In the genomic region with DNA sequence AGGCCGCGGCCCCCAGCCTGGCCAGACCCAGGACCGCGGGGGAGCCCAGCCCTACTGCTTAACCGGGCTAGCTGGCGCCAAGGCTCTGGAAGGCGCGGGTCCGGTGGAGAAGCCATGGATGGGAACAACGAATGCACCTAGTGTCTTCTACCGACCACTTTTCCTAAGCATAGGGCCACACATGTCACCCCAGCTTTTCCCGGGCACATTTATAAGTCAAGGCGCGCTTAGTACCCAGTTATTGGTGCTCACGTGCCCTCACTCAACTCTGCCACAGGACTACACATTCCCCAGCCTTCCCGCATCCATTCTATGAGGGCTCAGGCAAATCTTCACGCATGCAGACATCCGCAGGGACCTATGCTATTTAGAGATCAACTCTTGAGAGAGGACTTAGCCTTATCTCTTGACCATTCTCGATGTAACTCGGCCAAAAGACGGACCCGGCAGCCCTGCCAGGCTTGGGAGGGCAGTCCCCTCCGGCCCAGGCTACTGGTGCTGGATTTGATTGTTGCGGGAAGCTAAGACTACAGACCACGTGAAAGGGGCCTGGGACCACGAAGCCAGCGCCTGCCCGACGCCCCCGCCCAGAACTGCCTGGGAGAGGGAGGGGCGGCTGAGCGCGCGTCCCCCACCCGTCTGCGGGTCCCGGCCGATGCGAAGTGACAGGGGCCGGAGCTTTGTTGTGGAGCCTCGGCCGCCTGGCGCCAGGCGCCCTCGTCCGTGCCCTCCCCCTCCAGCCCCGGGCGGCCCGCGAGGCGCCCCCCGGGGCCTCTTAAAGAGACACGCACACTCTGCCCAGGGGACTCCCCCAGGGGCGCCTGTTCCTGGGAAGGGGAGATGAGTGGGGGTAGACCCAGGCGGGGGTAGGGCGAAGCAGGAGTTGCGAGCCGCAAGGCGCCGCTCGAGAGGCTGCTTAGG, we compare ENCODE assay signal across 9 mouse cellular contexts. TPM values are rescaled to one million over a fixed set of nuclear protein-coding genes. Genes with fewer than 3 reads are reported as not detected.
DNase-seq lines count a peak whose midpoint lies in the region; ATAC-seq lines count a peak whose summit lies in the region.
"Had no signal": no experiment of that assay in that cellular context is flagged by ENCODE, and none has a peak within 500 bp of the region (broad histone marks: within the 10 kb centered on the region; RNA-seq: fewer than 3 reads in every experiment).

No protein-coding gene starts in this region.

- DNase-seq in hindbrain, embryonic 11.5 days (ENCODE audit: low spot score) = peak; percentile 71
- no peak for DNase-seq in spleen, postnatal 4 days (ENCODE audit: low spot score in 2 of 2)
- DNase-seq in ovary, postnatal 14 days (ENCODE audit: low spot score) = no peak
- no peak for DNase-seq in gastrocnemius, adult 18-20 months (ENCODE audit: low spot score)
- DNase-seq in layer of hippocampus, adult 9-11 months = no peak
- DNase-seq: thymus, adult 18-20 months had no signal

- no peak for ATAC-seq in megakaryocyte, adult 5-6 weeks (ENCODE audit: poor library complexity, severe bottlenecking)
- no peak for ATAC-seq in hindbrain, embryonic 11.5 days (ENCODE audit: low FRiP score)
- ATAC-seq in liver, embryonic 15.5 days (ENCODE audit: insufficient read depth) = no peak

- H3K9me3 ChIP-seq in megakaryocyte, embryonic 14.5 days = no peaks in the 10 kb centered on the region
- no peaks in the 10 kb centered on the region for H3K9me3 ChIP-seq in hindbrain, embryonic 11.5 days (ENCODE audit: control insufficient read depth, low read length)
- no peaks in the 10 kb centered on the region for H3K9me3 ChIP-seq in liver, embryonic 15.5 days (replicated peaks)

- H3K27me3 ChIP-seq in megakaryocyte, embryonic 14.5 days (replicated peaks) = peaks cover 99% of the 10 kb centered on the region
- H3K27me3 ChIP-seq in hindbrain, embryonic 11.5 days (ENCODE audit: control insufficient read depth, insufficient read depth, low read length) = peaks cover 88% of the 10 kb centered on the region
- peaks cover 100% of the 10 kb centered on the region for H3K27me3 ChIP-seq in liver, embryonic 15.5 days

- peak overlapping the region; percentile 56 for H3K4me3 ChIP-seq in megakaryocyte, embryonic 14.5 days (replicated peaks)
- peak overlapping the region; percentile 31 for H3K4me3 ChIP-seq in hindbrain, embryonic 11.5 days (ENCODE audit: low read depth, low read length)
- H3K4me3 ChIP-seq in liver, embryonic 15.5 days (replicated peaks) = no peak overlapping the region

- peak overlapping the region; percentile 52 for H3K9ac ChIP-seq in hindbrain, embryonic 11.5 days (ENCODE audit: low read depth, low read length)
- no peak overlapping the region for H3K9ac ChIP-seq in liver, embryonic 15.5 days

- H3K36me3 ChIP-seq in megakaryocyte, embryonic 14.5 days (replicated peaks; ENCODE audit: low read length) = peaks cover 3% of the 10 kb centered on the region
- H3K36me3 ChIP-seq in hindbrain, embryonic 11.5 days (ENCODE audit: control insufficient read depth, insufficient read depth, low read length) = no peaks in the 10 kb centered on the region
- H3K36me3 ChIP-seq in liver, embryonic 15.5 days (replicated peaks) = no peaks in the 10 kb centered on the region

- H3K4me1 ChIP-seq in megakaryocyte, embryonic 14.5 days = peaks cover 60% of the 10 kb centered on the region
- H3K4me1 ChIP-seq in hindbrain, embryonic 11.5 days (replicated peaks; ENCODE audit: control insufficient read depth, insufficient read depth, low read length) = peaks cover 22% of the 10 kb centered on the region
- H3K4me1 ChIP-seq in liver, embryonic 15.5 days (replicated peaks) = peaks cover 50% of the 10 kb centered on the region

- H3K4me2 ChIP-seq in hindbrain, embryonic 11.5 days (replicated peaks; ENCODE audit: low read depth, low read length) = peak overlapping the region; percentile 20
- peak overlapping the region; percentile 24 for H3K4me2 ChIP-seq in liver, embryonic 15.5 days

- H3K27ac ChIP-seq in hindbrain, embryonic 11.5 days (ENCODE audit: low read depth, low read length) = 0 out of 2 replicates have a peak overlapping the region, but pooled peaks have one; percentile 36
- H3K27ac ChIP-seq in liver, embryonic 15.5 days (replicated peaks) = no peak overlapping the region

- under 1% methylated on average over 50 of the region's 61 CpGs for WGBS in hindbrain, embryonic 11.5 days
- 2% methylated on average over 61 of the region's 61 CpGs for WGBS in liver, embryonic 15.5 days (ENCODE audit: insufficient replicate concordance)

RNA-seq across cellular contexts. Expression of gene Tbx2, which starts 2.6 kb away (rescaled TPM):
- 1.5 and 1.7 TPM in 2 replicates for polyA plus RNA-seq in megakaryocyte, embryonic 14.5 days (2012; ENCODE audit: insufficient read depth, low replicate concordance)
- 0.04 TPM in 1 of 2 replicates, not detected in the other for total RNA-seq in megakaryocyte, adult 5-6 weeks (2015)
- total RNA-seq in megakaryocyte, adult 5-6 weeks (2017) = 0.04 TPM in 1 of 2 replicates, not detected in the other
- 2.3 and 3.7 TPM in 2 replicates for polyA plus RNA-seq in hindbrain, embryonic 11.5 days (2014; fragmentation: Nextera tagmentation; extraction: Ambion mirVana)
- 0.45 and 0.56 TPM in 2 replicates for polyA plus RNA-seq in liver, embryonic 15.5 days (2015; fragmentation: Nextera tagmentation; extraction: Ambion mirVana)
- total RNA-seq in gastrocnemius, adult 18-20 months (2021) = 1 to 10 TPM; 1.3 to 1.7 TPM

RNA-seq across cellular contexts. Expression of gene Gm11444, which starts 20.4 kb away (rescaled TPM):
- polyA plus RNA-seq in megakaryocyte, embryonic 14.5 days (2012; ENCODE audit: insufficient read depth, low replicate concordance) = not detected in 2 replicates
- not detected in 2 replicates for total RNA-seq in megakaryocyte, adult 5-6 weeks (2015)
- total RNA-seq in megakaryocyte, adult 5-6 weeks (2017) = not detected in 2 replicates
- polyA plus RNA-seq in hindbrain, embryonic 11.5 days (2014; fragmentation: Nextera tagmentation; extraction: Ambion mirVana) = not detected in 2 replicates
- polyA plus RNA-seq in liver, embryonic 15.5 days (2015; fragmentation: Nextera tagmentation; extraction: Ambion mirVana) = not detected in 2 replicates
- not detected for total RNA-seq in gastrocnemius, adult 18-20 months (2021)

RNA-seq across cellular contexts. Expression of gene Tbx4, which starts 56.4 kb away (rescaled TPM):
- not detected in 2 replicates for polyA plus RNA-seq in megakaryocyte, embryonic 14.5 days (2012; ENCODE audit: insufficient read depth, low replicate concordance)
- not detected in 2 replicates for total RNA-seq in megakaryocyte, adult 5-6 weeks (2015)
- not detected in 2 replicates for total RNA-seq in megakaryocyte, adult 5-6 weeks (2017)
- 0.08 and 0.13 TPM in 2 replicates for polyA plus RNA-seq in hindbrain, embryonic 11.5 days (2014; fragmentation: Nextera tagmentation; extraction: Ambion mirVana)
- not detected in 2 replicates for polyA plus RNA-seq in liver, embryonic 15.5 days (2015; fragmentation: Nextera tagmentation; extraction: Ambion mirVana)
- total RNA-seq in gastrocnemius, adult 18-20 months (2021) = 1 to 10 TPM; 1.3 to 1.4 TPM
